Mouse (Mus musculus) liver, adult 2 months (tissue): ENCODE data around the gene Spx.

Experiments
- CTCF ChIP-seq: fragments of 200-500 bp; IDR thresholded peaks from 2 replicates; pipeline ENCODE4 v1.5.1; 2011; ENCODE audit warnings: low read depth, low read length, control low read depth
- POLR2A ChIP-seq: fragments of 200-500 bp; IDR thresholded peaks from 2 replicates; pipeline ENCODE4 v1.6.1; 2011; ENCODE audit warnings: low read length, control low read depth; ENCODE audit not compliant: insufficient read depth; ENCODE audit errors: extremely low read depth

DNA sequence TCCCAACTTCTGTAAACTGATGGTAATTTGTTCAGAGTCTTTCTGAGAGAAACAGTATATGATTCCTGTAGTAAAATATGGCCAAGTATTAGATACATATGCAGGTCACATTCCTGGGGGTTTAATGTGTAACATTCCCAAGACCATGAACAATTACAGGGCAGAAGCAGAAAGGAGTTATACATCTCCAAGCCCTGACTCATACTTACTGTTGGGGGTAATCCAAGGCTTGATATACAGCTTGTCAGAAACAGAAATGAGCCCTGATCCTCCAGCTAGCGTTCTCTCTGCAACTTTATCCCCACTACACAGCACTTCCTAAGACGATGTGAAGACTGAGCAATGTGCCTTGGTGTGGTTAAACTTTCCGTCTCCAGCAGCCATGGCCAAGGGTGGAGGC lies 45.7 kb upstream of the Spx start:
- TF ChIP-seq CTCF: no peak
- TF ChIP-seq POLR2A: no peak
